Mouse (Mus musculus) fat pad, adult 2 months (tissue): ENCODE data around the gene Magi2.

Experiments
- DNase-seq: peaks from one replicate; pipeline ENCODE4 v3.0.0-alpha.2; 2011; ENCODE audit warnings: low read depth, low spot score; ENCODE audit errors: extremely low read depth

Gene Magi2

GRCm38 (mm10) chr5:20748142-20748541, 1521.3 kb downstream of the Magi2 start:
- no peak for DNase-seq

GRCm38 (mm10) chr5:20748856-20749255, 1522.0 kb downstream of the Magi2 start:
- DNase-seq = peak; percentile 62

GRCm38 (mm10) chr5:20749535-20749934, 1522.7 kb downstream of the Magi2 start:
- no peak for DNase-seq

GRCm38 (mm10) chr5:20751000-20751399, 1524.2 kb downstream of the Magi2 start:
- no peak for DNase-seq

- peak; percentile 45 for DNase-seq
Observed at GRCm38 (mm10) chr5:20751696-20752095, 1524.9 kb downstream of the Magi2 start.

GRCm38 (mm10) chr5:20753096-20753495, 1526.3 kb downstream of the Magi2 start:
- DNase-seq = peak; percentile 78

- DNase-seq = no peak
Observed at GRCm38 (mm10) chr5:20753963-20754362, 1527.1 kb downstream of the Magi2 start.
